Mouse (Mus musculus): ENCODE results near the gene Cox5b.

Gene Cox5b

DNA sequence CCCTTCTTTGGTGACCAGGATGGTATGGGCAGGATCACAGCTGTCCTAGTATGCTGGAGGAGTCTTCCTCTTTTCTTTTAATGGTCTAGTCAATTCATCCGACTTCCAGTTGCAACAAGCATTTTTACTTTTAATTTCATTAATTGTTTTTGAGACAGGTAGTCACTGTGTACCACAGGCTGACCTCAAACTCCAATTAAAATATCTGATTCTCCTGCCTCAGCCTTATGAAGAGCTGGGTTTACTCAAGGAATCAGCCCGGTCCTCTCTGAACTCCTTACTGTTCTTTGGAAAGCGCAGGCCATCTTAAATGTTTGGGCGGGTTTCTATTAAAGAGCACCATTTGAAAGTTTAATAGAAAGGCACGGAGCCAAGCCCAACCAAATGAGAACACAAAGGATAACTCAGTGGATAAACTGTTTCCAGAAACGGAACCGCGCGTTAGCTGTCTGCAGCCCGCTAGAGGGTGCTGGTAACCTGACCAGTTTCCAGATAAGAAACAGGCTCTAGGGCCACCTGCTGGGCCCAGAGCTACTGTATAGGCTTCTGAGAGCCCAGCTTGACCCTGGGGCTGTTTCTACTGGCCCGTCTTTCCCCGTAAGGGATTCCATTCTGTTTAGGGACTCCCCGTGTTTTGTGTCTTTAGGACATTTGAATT is 7.3 kb upstream of the Cox5b start:
- DNase-seq (ENCODE audit: low read depth): peak; percentile 53

- no peak for DNase-seq (ENCODE audit: low read depth)
Observed at GRCm38 (mm10) chr1:36690671-36691235, 496 bp upstream of the Cox5b start.

DNA sequence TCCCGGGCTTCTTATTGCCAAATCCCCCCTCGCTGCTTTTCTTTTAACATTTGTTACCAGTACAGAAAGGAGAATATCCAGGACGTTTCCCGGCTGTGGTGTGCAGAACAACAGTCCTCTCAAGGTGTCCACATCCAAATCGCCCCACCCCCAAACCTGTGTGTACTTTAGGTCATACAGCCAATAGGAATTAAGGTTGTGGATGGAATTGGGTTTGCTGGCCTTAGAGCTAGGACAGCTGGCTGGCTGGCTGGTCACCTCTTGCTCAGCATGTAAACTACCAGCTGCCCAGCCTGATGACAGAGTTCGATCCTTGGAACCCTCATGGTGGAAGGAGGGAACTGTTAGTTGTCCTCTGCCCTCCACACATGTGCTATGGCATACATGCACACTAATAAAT is 3.6 kb downstream of the Cox5b start:
- DNase-seq (ENCODE audit: low read depth): no peak

GRCm38 (mm10) chr1:36696411-36696810 is 5.2 kb downstream of the Cox5b start:
- DNase-seq (ENCODE audit: low read depth): no peak

- no peak for DNase-seq (ENCODE audit: low read depth)
Observed at GRCm38 (mm10) chr1:36697030-36697429, 5.8 kb downstream of the Cox5b start.

- no peak for DNase-seq (ENCODE audit: low read depth)
Observed at GRCm38 (mm10) chr1:36707166-36707565, 15.9 kb downstream of the Cox5b start.

- no peak for DNase-seq (ENCODE audit: low read depth)
Observed at GRCm38 (mm10) chr1:36707797-36708196, 16.5 kb downstream of the Cox5b start.

- DNase-seq (ENCODE audit: low read depth): no peak
Observed at GRCm38 (mm10) chr1:36708626-36709025, 17.4 kb downstream of the Cox5b start.

- peak; percentile 46 for DNase-seq (ENCODE audit: low read depth)
Observed at GRCm38 (mm10) chr1:36709055-36709853, 18.0 kb downstream of the Cox5b start.

DNA sequence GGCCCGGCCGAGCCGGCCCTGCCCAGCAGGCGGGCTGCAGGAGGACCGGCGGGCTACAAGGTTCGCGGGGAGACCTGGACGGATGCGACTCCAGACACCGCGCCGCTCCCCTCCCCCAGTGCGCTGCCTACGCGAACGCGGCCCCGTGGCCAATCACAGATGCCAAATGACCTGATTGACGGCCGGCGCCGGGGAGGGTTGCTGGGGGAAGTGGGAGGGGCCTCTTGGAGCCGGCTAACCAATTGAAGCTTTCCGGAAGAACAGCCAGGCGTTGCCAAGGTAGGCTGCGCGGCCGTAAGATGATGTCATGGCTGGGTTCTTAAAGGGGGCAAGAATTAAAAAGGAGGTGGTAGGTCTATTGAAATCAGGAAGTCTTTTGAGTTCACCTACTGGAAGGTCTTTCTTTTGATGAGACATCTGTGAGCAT is 18.6 kb downstream of the Cox5b start, which contains the start of gene 4933424G06Rik:
Gene 4933424G06Rik (plus strand): TSS at position 296 of the 427 bp plus-strand sequence.
- DNase-seq (ENCODE audit: low read depth): peak; percentile 97

GRCm38 (mm10) chr1:36711104-36711503 is 19.9 kb downstream of the Cox5b start:
- DNase-seq (ENCODE audit: low read depth): no peak

DNA sequence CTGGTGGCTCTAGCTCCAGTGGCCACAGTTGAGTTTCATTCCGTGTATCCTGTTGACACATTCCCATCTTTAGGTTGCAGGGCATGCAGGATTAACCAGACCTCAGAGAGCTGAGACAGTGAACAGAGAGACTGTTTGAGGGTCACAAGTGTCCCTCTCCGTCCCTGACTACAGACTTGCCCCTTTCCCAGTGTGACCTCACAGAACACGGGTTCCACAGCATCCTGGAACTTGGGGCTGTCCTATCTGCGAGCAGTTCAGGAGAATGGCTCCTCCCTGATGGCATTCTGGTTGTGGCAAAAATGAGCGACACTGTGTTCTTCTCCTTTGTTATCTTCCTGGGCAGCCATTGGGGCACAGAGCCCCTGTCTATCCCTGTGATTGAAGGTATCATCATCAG is 23.1 kb downstream of the Cox5b start, which contains the start of gene Actr1b:
Gene Actr1b (minus strand): TSS at position 112 of the 400 bp plus-strand sequence.
- no peak for DNase-seq (ENCODE audit: low read depth)

GRCm38 (mm10) chr1:36718786-36719185 is 27.5 kb downstream of the Cox5b start:
- no peak for DNase-seq (ENCODE audit: low read depth)

GRCm38 (mm10) chr1:36723146-36724056 is 32.2 kb downstream of the Cox5b start:
- DNase-seq (ENCODE audit: low read depth): no peak

- no peak for DNase-seq (ENCODE audit: low read depth)
Observed at GRCm38 (mm10) chr1:36724057-36724431, 32.8 kb downstream of the Cox5b start.

DNA sequence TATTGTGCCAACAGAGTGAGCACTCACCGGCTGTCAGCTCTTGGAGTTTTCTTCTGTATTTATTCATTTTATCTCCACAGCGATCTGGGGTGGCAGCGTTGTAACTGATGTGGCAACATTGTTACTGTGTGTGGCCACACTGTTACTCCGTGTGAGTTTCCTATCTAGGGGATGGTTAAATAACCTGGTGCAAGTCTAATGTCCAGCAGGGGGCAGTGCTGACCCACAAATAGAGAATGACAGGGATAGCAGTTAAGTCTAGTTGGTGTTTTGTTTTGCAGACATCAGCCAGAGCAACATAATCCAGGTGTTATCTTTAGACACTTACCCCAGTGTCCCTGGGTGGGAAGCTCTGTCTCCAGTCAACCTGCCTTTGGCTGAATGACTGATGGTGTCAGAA is 46.1 kb downstream of the Cox5b start:
- DNase-seq (ENCODE audit: low read depth): peak; percentile 77

GRCm38 (mm10) chr1:36739231-36739630 is 48.0 kb downstream of the Cox5b start:
- DNase-seq (ENCODE audit: low read depth): no peak

GRCm38 (mm10) chr1:36743046-36743445 is 51.8 kb downstream of the Cox5b start:
- DNase-seq (ENCODE audit: low read depth): no peak
